Mouse (Mus musculus): ENCODE results near the gene Emp3.

Emp3 gene

DNA sequence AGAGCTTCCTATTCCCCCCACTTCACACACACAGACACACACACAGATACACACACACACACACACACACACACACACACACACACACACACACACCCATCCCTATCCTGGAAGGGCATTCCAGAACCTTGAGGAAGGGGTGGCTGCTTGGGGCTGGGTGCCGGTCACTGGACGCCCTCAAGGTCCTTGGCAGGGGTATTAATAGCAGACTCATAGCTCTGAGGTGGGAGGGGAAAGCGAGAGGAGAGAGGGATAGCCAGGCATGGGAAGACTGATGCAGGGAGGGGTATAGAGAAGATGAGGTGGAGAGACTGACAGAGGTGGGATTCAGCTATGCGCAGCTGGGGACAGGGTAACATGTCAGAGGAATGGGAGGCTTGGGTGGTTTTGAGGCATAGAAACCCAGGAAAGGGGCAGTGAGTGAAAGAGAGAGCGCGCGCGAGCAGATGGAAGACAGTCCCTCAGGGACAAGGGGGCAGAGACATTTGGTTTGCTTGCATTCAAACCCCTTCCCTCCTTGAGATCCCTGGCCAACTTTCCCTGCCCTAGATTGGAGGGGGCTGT, 52.0 kb downstream of the Emp3 start:
- no peak for DNase-seq (ENCODE audit: low spot score)
